Mouse (Mus musculus) embryonic fibroblast, embryonic 13.5 days (primary cell): ENCODE data around the gene Fam180a.

ENCODE experiments used
- CTCF ChIP-seq: IDR thresholded peaks from 2 replicates; pipeline ENCODE4 v1.5.1; 2011; ENCODE audit warnings: mild to moderate bottlenecking, control low read depth, low read length, moderate library complexity, borderline replicate concordance; ENCODE audit not compliant: insufficient read depth
- POLR2A ChIP-seq: IDR thresholded peaks from 2 replicates; pipeline ENCODE4 v1.6.1; 2011; ENCODE audit warnings: low read depth, mild to moderate bottlenecking, control low read depth, low read length, moderate library complexity

DNA sequence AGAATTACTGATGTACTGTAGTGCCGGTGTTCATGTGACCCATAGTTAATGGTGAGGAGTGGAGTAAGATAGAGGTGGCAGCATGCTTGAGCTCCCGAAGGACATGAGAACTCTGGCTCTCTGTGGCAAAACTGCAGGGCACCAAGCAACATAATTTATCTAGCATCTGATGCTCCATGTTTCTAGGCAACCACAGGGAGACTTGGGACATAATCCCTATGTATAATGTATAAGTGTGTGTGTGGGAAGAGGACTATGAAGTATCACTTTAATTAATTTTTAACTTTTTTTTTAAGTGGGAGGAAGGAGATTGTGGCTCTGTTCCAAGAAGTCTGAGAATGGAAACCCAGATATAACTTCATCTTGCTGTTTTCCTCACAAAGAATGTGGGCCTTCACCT is 31.0 kb downstream of the Fam180a start:
- no peak for TF ChIP-seq CTCF
- no peak for TF ChIP-seq POLR2A
